Mouse (Mus musculus): ENCODE measurements at regions not wholly inside any gene's neighbourhood (a gene's known extent, or its start where the extent isn't known, plus 50 kb on each side); places are given as distances from the start of the nearest gene placed in this dataset.
"Not testable (repeated sequence)": the region's sequence is repeated elsewhere in the genome, so short reads cannot be mapped to it uniquely, and the experiment has no call there.

DNA sequence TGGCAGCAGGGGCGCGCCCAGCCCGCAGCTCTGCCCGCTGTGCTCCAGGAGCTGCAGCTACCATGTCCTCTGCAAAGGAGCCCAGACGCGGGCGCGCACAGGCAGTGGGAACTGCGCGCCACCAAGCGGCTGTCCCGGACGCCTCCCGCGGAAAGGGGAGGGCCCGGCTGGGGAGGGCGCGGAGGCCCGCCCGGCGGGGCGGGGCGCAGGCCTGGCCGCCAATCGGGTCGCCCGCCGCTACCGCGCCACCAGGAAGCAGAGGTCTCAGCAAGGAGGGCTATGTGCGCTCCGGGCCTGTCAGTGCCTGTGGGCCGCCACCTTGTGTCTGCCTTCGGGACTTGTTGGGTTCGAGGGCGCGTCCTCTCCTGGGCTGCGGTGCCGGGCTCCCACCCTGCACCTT is 367.0 kb upstream of the Ywhaq start:
- H3K4me3 ChIP-seq (replicated peaks; ENCODE audit: low read length): peak overlapping the region; percentile 49
- H3K4me1 ChIP-seq (ENCODE audit: control insufficient read depth, insufficient read depth, low read length); H3K9me3 ChIP-seq (replicated peaks; ENCODE audit: control insufficient read depth, low read length); H3K36me3 ChIP-seq (ENCODE audit: control insufficient read depth, insufficient read depth, low read length); H3K27ac ChIP-seq (ENCODE audit: low read length); H3K27me3 ChIP-seq (ENCODE audit: control insufficient read depth, insufficient read depth, low read length): not testable (repeated sequence)
- peak; percentile 78; the same call in 1 of the 2 replicates for ATAC-seq (ENCODE audit: insufficient read depth, low FRiP score)
- H3K4me2 ChIP-seq (ENCODE audit: low read depth, low read length): peak overlapping the region; percentile 47
- WGBS: 2% methylated on average over 26 of the region's 39 CpGs
- H3K9ac ChIP-seq (ENCODE audit: low read length): peak overlapping the region; percentile 62

DNA sequence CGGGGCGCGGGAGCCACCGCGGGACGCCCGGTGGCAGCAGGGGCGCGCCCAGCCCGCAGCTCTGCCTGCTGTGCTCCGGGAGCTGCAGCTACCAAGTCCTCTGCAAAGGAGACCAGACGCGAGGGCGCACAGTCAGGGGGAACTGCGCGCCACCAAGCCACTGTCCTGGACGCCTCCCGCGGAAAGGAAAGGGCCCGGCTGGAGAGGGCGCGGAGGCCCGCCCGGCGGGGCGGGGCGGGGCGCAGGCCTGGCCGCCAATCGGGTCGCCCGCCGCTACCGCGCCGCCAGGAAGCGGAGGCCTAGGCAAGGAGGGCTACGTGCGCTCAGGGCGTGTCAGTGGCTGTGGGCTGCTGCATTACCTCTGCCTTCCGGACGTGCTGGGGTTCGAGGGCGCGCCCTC is 361.3 kb upstream of the Ywhaq start:
- H3K9me3 ChIP-seq (replicated peaks; ENCODE audit: control insufficient read depth, low read length); H3K36me3 ChIP-seq (ENCODE audit: control insufficient read depth, insufficient read depth, low read length); H3K27ac ChIP-seq (ENCODE audit: low read length); H3K9ac ChIP-seq (ENCODE audit: low read length); H3K4me1 ChIP-seq (ENCODE audit: control insufficient read depth, insufficient read depth, low read length); ATAC-seq (ENCODE audit: insufficient read depth, low FRiP score); H3K27me3 ChIP-seq (ENCODE audit: control insufficient read depth, insufficient read depth, low read length): not testable (repeated sequence)
- 5% methylated on average over 23 of the region's 45 CpGs for WGBS
- Histone ChIP-seq H3K4me2 (ENCODE audit: low read depth, low read length) (peak overlapping the region; percentile 24; the same call in 1 of the 2 replicates), H3K4me3 (replicated peaks; ENCODE audit: low read length) (peak overlapping the region; percentile 26; the same call in 1 of the 2 replicates)

DNA sequence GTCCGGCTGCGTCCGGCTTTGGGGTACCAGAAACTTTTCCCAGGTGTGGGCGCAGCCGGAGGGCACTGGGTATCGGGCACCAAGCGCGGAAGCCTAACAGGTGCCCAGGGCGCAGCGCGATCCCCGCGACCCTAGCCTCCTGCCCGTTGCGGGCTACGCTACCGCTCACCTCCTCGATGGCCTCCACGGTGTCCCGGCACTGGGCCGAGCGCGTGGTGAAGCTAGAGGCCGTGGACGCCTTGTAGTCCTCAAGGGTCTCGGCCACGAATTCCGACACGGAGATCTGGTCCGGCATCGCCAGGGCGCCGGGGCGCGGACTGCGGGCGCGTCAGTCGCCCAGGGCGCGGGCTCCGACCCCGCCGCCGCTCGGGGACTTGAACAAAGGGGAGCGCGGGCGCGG is 360.9 kb upstream of the Ywhaq start:
- H3K27me3 ChIP-seq (ENCODE audit: control insufficient read depth, insufficient read depth, low read length); H3K27ac ChIP-seq (ENCODE audit: low read length); ATAC-seq (ENCODE audit: insufficient read depth, low FRiP score); H3K9me3 ChIP-seq (replicated peaks; ENCODE audit: control insufficient read depth, low read length); H3K36me3 ChIP-seq (ENCODE audit: control insufficient read depth, insufficient read depth, low read length); H3K4me1 ChIP-seq (ENCODE audit: control insufficient read depth, insufficient read depth, low read length); H3K9ac ChIP-seq (ENCODE audit: low read length): not testable (repeated sequence)
- peak overlapping the region; percentile 26 for H3K4me3 ChIP-seq (replicated peaks; ENCODE audit: low read length)
- H3K4me2 ChIP-seq (ENCODE audit: low read depth, low read length): peak overlapping the region; percentile 24; the same call in 1 of the 2 replicates
- WGBS: 21% methylated on average over 43 of the region's 50 CpGs

DNA sequence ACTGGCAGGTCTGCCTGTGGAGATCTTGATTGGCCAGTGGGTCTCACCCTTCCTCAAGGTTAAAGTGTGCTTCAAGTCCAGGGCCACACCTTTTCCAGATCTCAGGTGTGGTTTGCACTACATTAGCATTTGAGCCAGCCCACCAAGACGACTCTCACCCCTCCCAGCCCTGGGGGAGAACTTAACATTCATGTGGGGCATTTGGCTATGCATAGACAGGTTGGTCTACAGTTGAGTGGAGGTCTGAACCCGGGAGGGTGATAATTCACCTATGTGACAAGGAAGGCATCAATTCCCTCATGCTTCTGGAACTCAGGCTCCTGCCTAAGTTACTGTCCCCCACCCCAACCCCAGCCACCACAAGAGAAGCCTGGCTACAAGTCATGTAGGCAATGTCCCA is 350.3 kb upstream of the Ywhaq start:
- ATAC-seq (ENCODE audit: insufficient read depth, low FRiP score); H3K4me3 ChIP-seq (replicated peaks; ENCODE audit: low read length); H3K4me2 ChIP-seq (ENCODE audit: low read depth, low read length); H3K9me3 ChIP-seq (replicated peaks; ENCODE audit: control insufficient read depth, low read length); H3K27me3 ChIP-seq (ENCODE audit: control insufficient read depth, insufficient read depth, low read length); H3K4me1 ChIP-seq (ENCODE audit: control insufficient read depth, insufficient read depth, low read length); H3K36me3 ChIP-seq (ENCODE audit: control insufficient read depth, insufficient read depth, low read length); H3K9ac ChIP-seq (ENCODE audit: low read length); H3K27ac ChIP-seq (ENCODE audit: low read length): not testable (repeated sequence)
- WGBS: 80% methylated on average over 2 of the region's 2 CpGs

Data from stomach, embryonic 16.5 days (tissue).